Mouse (Mus musculus) heart, embryonic 15.5 days (tissue): ENCODE results near the gene Tubg2. TPM values are rescaled to one million over a fixed set of nuclear protein-coding genes. Genes with fewer than 3 reads are reported as not detected.

ENCODE experiments used
- ATAC-seq: fragments of 200-750 bp; cut with Nextera tagmentation; replicated peaks from 2 replicates; pipeline ENCODE4 v1.8.0; 2017; ENCODE audit warnings: low read depth, moderate TSS enrichment; ENCODE audit not compliant: insufficient number of reproducible peaks, insufficient read depth, low FRiP score
- H3K27ac ChIP-seq: fragments of 300-500 bp; sonication (generic); 2 replicates; pipeline ENCODE4 v1.5.1; 2015; ENCODE audit warnings: mild to moderate bottlenecking, inconsistent platforms
- H3K27me3 ChIP-seq: fragments of 300-500 bp; sonication (generic); 2 replicates; pipeline ENCODE4 v1.6.1; 2015; ENCODE audit warnings: inconsistent platforms
- H3K36me3 ChIP-seq: fragments of 300-500 bp; sonication (generic); 2 replicates; pipeline ENCODE4 v1.6.1; 2015; ENCODE audit warnings: mild to moderate bottlenecking, inconsistent platforms
- H3K4me1 ChIP-seq: fragments of 300-500 bp; sonication (generic); replicated peaks from 2 replicates; pipeline ENCODE4 v1.6.1; 2015; ENCODE audit warnings: inconsistent platforms
- H3K4me2 ChIP-seq: fragments of 300-500 bp; sonication (generic); 2 replicates; pipeline ENCODE4 v1.6.1; 2015; ENCODE audit warnings: inconsistent platforms, mild to moderate bottlenecking, moderate library complexity
- H3K4me3 ChIP-seq: fragments of 300-500 bp; sonication (generic); 2 replicates; pipeline ENCODE4 v1.5.1; 2015; ENCODE audit warnings: mild to moderate bottlenecking, inconsistent platforms
- H3K9ac ChIP-seq: fragments of 300-500 bp; sonication (generic); 2 replicates; pipeline ENCODE4 v1.6.1; 2015; ENCODE audit warnings: mild to moderate bottlenecking, inconsistent platforms
- H3K9me3 ChIP-seq: fragments of 300-500 bp; sonication (generic); replicated peaks from 2 replicates; pipeline ENCODE4 v1.6.1; 2016; ENCODE audit warnings: inconsistent platforms
- WGBS: fragments of 180-500 bp; shearing (Covaris S2); methylation state at CpG from one replicate; pipeline ENCODE4 v1.1.7; 2015; ENCODE audit warnings: mixed read lengths; 5-methylcytosine and 5-hydroxymethylcytosine counted together
- polyA plus RNA-seq: library from polyadenylated mRNA; unstranded; fragments of >200 nt; fragmentation: Nextera tagmentation; extraction: Ambion mirVana; gene quantifications from 2 replicates; pipeline ENCODE4 v1.2.1, GENCODE M21; 2015

The Tubg2 gene
- 2.7 and 3.4 TPM in 2 replicates for polyA plus RNA-seq

- Histone ChIP-seq H3K36me3 (no peaks in the 10 kb centered on the region), H3K9me3 (no peaks in the 10 kb centered on the region), H3K9ac (peak within 1 kb of the TSS; percentile 42), H3K27me3 (no peaks in the 10 kb centered on the region), H3K27ac (0 out of 2 replicates have a peak within 1 kb of the TSS, but pooled peaks have one; percentile 45), H3K4me1 (peaks cover 10% of the 10 kb centered on the region), H3K4me3 (peak within 1 kb of the TSS; percentile 45), H3K4me2 (peak within 1 kb of the TSS; percentile 76)
- 1% methylated on average over 36 of the region's 36 CpGs for WGBS
- ATAC-seq, result peak; percentile 77
Observed at GRCm38 (mm10) chr11:101155728-101156371, at the start of gene Tubg2. Tubg2 (plus strand) TSS chr11:101155907.

GRCm38 (mm10) chr11:101109351-101109750, 46.4 kb upstream of the Tubg2 start:
- no peak overlapping the region for H3K4me2 ChIP-seq
- no peak overlapping the region for H3K4me3 ChIP-seq
- H3K27me3 ChIP-seq, result no peaks in the 10 kb centered on the region
- H3K4me1 ChIP-seq, result no peaks in the 10 kb centered on the region
- WGBS, result 78% methylated on average over 4 of the region's 4 CpGs
- ATAC-seq, result no peak
- H3K9ac ChIP-seq, result no peak overlapping the region
- no peaks in the 10 kb centered on the region for H3K9me3 ChIP-seq
- peaks cover 2% of the 10 kb centered on the region; the same call in 1 of the 2 replicates for H3K36me3 ChIP-seq
- H3K27ac ChIP-seq, result no peak overlapping the region

GRCm38 (mm10) chr11:101110708-101111107, 45.0 kb upstream of the Tubg2 start:
- no peaks in the 10 kb centered on the region for H3K9me3 ChIP-seq
- no peak for ATAC-seq
- WGBS, result 56% methylated on average over 5 of the region's 5 CpGs
- H3K4me1 ChIP-seq, result peaks cover 2% of the 10 kb centered on the region; the same call in 1 of the 2 replicates
- no peaks in the 10 kb centered on the region for H3K27me3 ChIP-seq
- no peak overlapping the region for H3K27ac ChIP-seq
- H3K4me2 ChIP-seq, result no peak overlapping the region
- H3K36me3 ChIP-seq, result no peaks in the 10 kb centered on the region; the same call in 1 of the 2 replicates
- no peak overlapping the region for H3K9ac ChIP-seq
- H3K4me3 ChIP-seq, result no peak overlapping the region

- no peaks in the 10 kb centered on the region; the same call in 1 of the 2 replicates for H3K36me3 ChIP-seq
- H3K4me1 ChIP-seq, result peaks cover 7% of the 10 kb centered on the region; the same call in 1 of the 2 replicates
- no peaks in the 10 kb centered on the region for H3K27me3 ChIP-seq
- no peak overlapping the region for H3K27ac ChIP-seq
- no peak for ATAC-seq
- H3K4me2 ChIP-seq, result no peak overlapping the region
- H3K4me3 ChIP-seq, result no peak overlapping the region
- WGBS, result 91% methylated on average over 4 of the region's 4 CpGs
- no peak overlapping the region for H3K9ac ChIP-seq
- H3K9me3 ChIP-seq, result no peaks in the 10 kb centered on the region
Observed at GRCm38 (mm10) chr11:101111178-101111577, 44.5 kb upstream of the Tubg2 start.

- Histone ChIP-seq H3K36me3 (no peaks in the 10 kb centered on the region; the same call in 1 of the 2 replicates), H3K4me1 (peaks cover 11% of the 10 kb centered on the region; the same call in 1 of the 2 replicates), H3K27ac (no peak overlapping the region), H3K9me3 (no peaks in the 10 kb centered on the region), H3K27me3 (no peaks in the 10 kb centered on the region), H3K4me2 (no peak overlapping the region), H3K9ac (no peak overlapping the region), H3K4me3 (no peak overlapping the region)
- ATAC-seq, result no peak
- 93% methylated on average over 3 of the region's 3 CpGs for WGBS
Observed at GRCm38 (mm10) chr11:101112186-101112585, 43.5 kb upstream of the Tubg2 start.

GRCm38 (mm10) chr11:101115564-101115963, 40.1 kb upstream of the Tubg2 start:
- H3K9ac ChIP-seq, result no peak overlapping the region
- peak overlapping the region; percentile 11; the same call in 1 of the 2 replicates for H3K27ac ChIP-seq

GRCm38 (mm10) chr11:101118105-101118504, 37.6 kb upstream of the Tubg2 start:
- H3K4me3 ChIP-seq, result peak overlapping the region; percentile 78
- no peak for ATAC-seq
- H3K9ac ChIP-seq, result peak overlapping the region; percentile 93
- H3K27ac ChIP-seq, result peak overlapping the region; percentile 38; the same call in 1 of the 2 replicates
- no peaks in the 10 kb centered on the region for H3K27me3 ChIP-seq
- 24% methylated on average over 4 of the region's 4 CpGs for WGBS
- peak overlapping the region; percentile 80 for H3K4me2 ChIP-seq
- H3K4me1 ChIP-seq, result peaks cover 41% of the 10 kb centered on the region
- H3K9me3 ChIP-seq, result no peaks in the 10 kb centered on the region
- peaks cover 9% of the 10 kb centered on the region for H3K36me3 ChIP-seq

More at GRCm38 (mm10) chr11:101115564-101115963, 40.1 kb upstream of the Tubg2 start:
- Histone ChIP-seq H3K36me3 (no peaks in the 10 kb centered on the region), H3K4me1 (peaks cover 29% of the 10 kb centered on the region), H3K27me3 (no peaks in the 10 kb centered on the region), H3K4me3 (no peak overlapping the region), H3K9me3 (no peaks in the 10 kb centered on the region), H3K4me2 (no peak overlapping the region)
- ATAC-seq, result no peak
- WGBS, result 76% methylated on average over 2 of the region's 2 CpGs

- Histone ChIP-seq H3K4me2 (peak overlapping the region; percentile 80), H3K27me3 (no peaks in the 10 kb centered on the region), H3K36me3 (peaks cover 18% of the 10 kb centered on the region), H3K4me3 (peak overlapping the region; percentile 78), H3K4me1 (peaks cover 41% of the 10 kb centered on the region), H3K27ac (peak overlapping the region; percentile 85), H3K9ac (peak overlapping the region; percentile 93), H3K9me3 (no peaks in the 10 kb centered on the region)
- WGBS, result under 1% methylated on average over 38 of the region's 39 CpGs
- peak; percentile 68; the same call in 1 of the 2 replicates for ATAC-seq
Observed at GRCm38 (mm10) chr11:101119131-101119760, 36.5 kb upstream of the Tubg2 start.

GRCm38 (mm10) chr11:101119761-101120544, 35.8 kb upstream of the Tubg2 start, which contains the start of the genes Retreg3 and Tubg1:
Retreg3 (minus strand) TSS chr11:101119893.
Tubg1 (plus strand) TSS chr11:101119938.
- Histone ChIP-seq H3K36me3 (peaks cover 18% of the 10 kb centered on the region), H3K27me3 (no peaks in the 10 kb centered on the region), H3K9me3 (no peaks in the 10 kb centered on the region), H3K9ac (peak within 1 kb of the TSS; percentile 93), H3K4me1 (peaks cover 41% of the 10 kb centered on the region), H3K4me3 (peak within 1 kb of the TSS; percentile 78), H3K4me2 (peak within 1 kb of the TSS; percentile 84), H3K27ac (peak within 1 kb of the TSS; percentile 89)
- peak; percentile 95 for ATAC-seq
- under 1% methylated on average over 61 of the region's 61 CpGs for WGBS

GRCm38 (mm10) chr11:101120545-101121188, 35.0 kb upstream of the Tubg2 start:
- ATAC-seq, result no peak
- H3K9me3 ChIP-seq, result no peaks in the 10 kb centered on the region
- H3K27ac ChIP-seq, result peak overlapping the region; percentile 89
- H3K4me1 ChIP-seq, result peaks cover 39% of the 10 kb centered on the region
- peaks cover 23% of the 10 kb centered on the region for H3K36me3 ChIP-seq
- H3K4me3 ChIP-seq, result peak overlapping the region; percentile 78
- H3K9ac ChIP-seq, result peak overlapping the region; percentile 71
- no peaks in the 10 kb centered on the region for H3K27me3 ChIP-seq
- WGBS, result 23% methylated on average over 19 of the region's 19 CpGs
- peak overlapping the region; percentile 84 for H3K4me2 ChIP-seq
